Mouse (Mus musculus): ENCODE results near the gene Gng7.

Gng7 gene

GRCm38 (mm10) chr10:80968106-80968505 lies 46.6 kb downstream of the Gng7 start:
- no peak for ATAC-seq (ENCODE audit: low TSS enrichment)

GRCm38 (mm10) chr10:80967101-80967656 lies 47.6 kb downstream of the Gng7 start:
- ATAC-seq (ENCODE audit: low TSS enrichment) = no peak

GRCm38 (mm10) chr10:80966296-80966695 lies 48.4 kb downstream of the Gng7 start:
- ATAC-seq (ENCODE audit: low TSS enrichment) = no peak

GRCm38 (mm10) chr10:80963031-80963975 lies 51.4 kb downstream of the Gng7 start:
- ATAC-seq (ENCODE audit: low TSS enrichment) = 0 out of 2 replicates have a peak, but pooled peaks have one; percentile 26

GRCm38 (mm10) chr10:80962585-80962984 lies 52.2 kb downstream of the Gng7 start:
- no peak for ATAC-seq (ENCODE audit: low TSS enrichment)

- ATAC-seq (ENCODE audit: low TSS enrichment) = no peak
Observed at GRCm38 (mm10) chr10:80962051-80962472, 52.7 kb downstream of the Gng7 start.

- ATAC-seq (ENCODE audit: low TSS enrichment) = no peak
Observed at GRCm38 (mm10) chr10:80960551-80961508, 53.9 kb downstream of the Gng7 start.

- no peak for ATAC-seq (ENCODE audit: low TSS enrichment)
Observed at GRCm38 (mm10) chr10:80958979-80959637, 55.6 kb downstream of the Gng7 start.

GRCm38 (mm10) chr10:80957791-80958190 lies 57.0 kb downstream of the Gng7 start:
- ATAC-seq (ENCODE audit: low TSS enrichment) = no peak

GRCm38 (mm10) chr10:80956901-80957300 lies 57.8 kb downstream of the Gng7 start:
- ATAC-seq (ENCODE audit: low TSS enrichment) = no peak

- ATAC-seq (ENCODE audit: low TSS enrichment) = no peak
Observed at GRCm38 (mm10) chr10:80956385-80956784, 58.4 kb downstream of the Gng7 start.

- peak; percentile 94 for ATAC-seq (ENCODE audit: low TSS enrichment)
Observed at GRCm38 (mm10) chr10:80955536-80955935, 59.2 kb downstream of the Gng7 start.

- no peak for ATAC-seq (ENCODE audit: low TSS enrichment)
Observed at GRCm38 (mm10) chr10:80954843-80955242, 59.9 kb downstream of the Gng7 start.

GRCm38 (mm10) chr10:80954415-80954814 lies 60.3 kb downstream of the Gng7 start:
- no peak for ATAC-seq (ENCODE audit: low TSS enrichment)

- no peak for ATAC-seq (ENCODE audit: low TSS enrichment)
Observed at GRCm38 (mm10) chr10:80952449-80952848, 62.3 kb downstream of the Gng7 start.

GRCm38 (mm10) chr10:80951761-80952390 lies 62.9 kb downstream of the Gng7 start:
- ATAC-seq (ENCODE audit: low TSS enrichment) = no peak

GRCm38 (mm10) chr10:80950314-80950713 lies 64.4 kb downstream of the Gng7 start:
- no peak for ATAC-seq (ENCODE audit: low TSS enrichment)

- no peak for ATAC-seq (ENCODE audit: low TSS enrichment)
Observed at GRCm38 (mm10) chr10:80949081-80949480, 65.7 kb downstream of the Gng7 start.

- no peak for ATAC-seq (ENCODE audit: low TSS enrichment)
Observed at GRCm38 (mm10) chr10:80948570-80948969, 66.2 kb downstream of the Gng7 start.

- ATAC-seq (ENCODE audit: low TSS enrichment) = no peak
Observed at GRCm38 (mm10) chr10:80947802-80948201, 66.9 kb downstream of the Gng7 start.
